30 mouse cellular contexts compared by ENCODE assay signal in the genomic region with DNA sequence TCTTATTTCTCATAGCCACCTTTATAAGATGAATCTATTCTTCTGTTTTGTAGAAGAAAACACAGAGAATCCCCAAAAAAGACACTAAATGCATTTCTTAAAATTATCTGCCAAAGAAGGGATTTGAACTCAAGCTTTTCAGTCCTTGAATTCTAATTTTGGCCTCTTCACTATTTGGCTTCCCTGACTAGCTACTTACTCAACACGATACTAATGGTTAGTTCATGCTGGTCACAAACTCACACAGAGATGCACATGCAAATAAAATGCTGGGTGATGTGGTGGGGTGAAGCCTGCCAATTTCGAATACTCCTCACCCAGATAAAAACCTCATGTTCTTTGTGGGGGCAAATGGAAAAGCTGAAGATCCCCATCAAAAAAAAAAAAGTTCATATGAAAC.
"Had no signal": no experiment of that assay in that cellular context is flagged by ENCODE, and none has a peak within 500 bp of the region (broad histone marks: within the 10 kb centered on the region; RNA-seq: fewer than 3 reads in every experiment).

No protein-coding gene starts in this region.

- H3K9me3 ChIP-seq: limb, embryonic 10.5 days; limb, embryonic 12.5 days; limb, embryonic 15.5 days; liver, embryonic 12.5 days; liver, embryonic 13.5 days; liver, embryonic 15.5 days; lung, embryonic 15.5 days; megakaryocyte, embryonic 14.5 days; midbrain, embryonic 10.5 days; midbrain, embryonic 12.5 days; midbrain, embryonic 13.5 days; midbrain, embryonic 15.5 days; neural tube, embryonic 12.5 days had no signal

- H3K27me3 ChIP-seq: limb, embryonic 12.5 days; limb, embryonic 13.5 days; limb, embryonic 15.5 days; liver, embryonic 12.5 days; liver, embryonic 13.5 days; liver, embryonic 15.5 days; lung, embryonic 15.5 days; megakaryocyte, embryonic 14.5 days; midbrain, embryonic 12.5 days; midbrain, embryonic 13.5 days; midbrain, embryonic 15.5 days; neural tube, embryonic 12.5 days had no signal

- H3K9ac ChIP-seq: limb, embryonic 12.5 days; limb, embryonic 13.5 days; limb, embryonic 15.5 days; liver, embryonic 12.5 days; liver, embryonic 13.5 days; liver, embryonic 14.5 days; liver, embryonic 15.5 days; liver, postnatal 0 days; lung, embryonic 14.5 days; lung, embryonic 15.5 days; midbrain, embryonic 12.5 days; midbrain, embryonic 13.5 days; midbrain, embryonic 15.5 days; neural tube, embryonic 12.5 days had no signal

- H3K27ac ChIP-seq: limb, embryonic 10.5 days; limb, embryonic 12.5 days; limb, embryonic 13.5 days; limb, embryonic 15.5 days; liver, embryonic 12.5 days; liver, embryonic 13.5 days; liver, embryonic 14.5 days; liver, embryonic 15.5 days; lung, embryonic 15.5 days; macrophage; midbrain, embryonic 10.5 days; midbrain, embryonic 12.5 days; midbrain, embryonic 13.5 days; midbrain, embryonic 15.5 days; neural tube, embryonic 12.5 days had no signal

- H3K4me3 ChIP-seq: limb, embryonic 10.5 days; limb, embryonic 12.5 days; limb, embryonic 13.5 days; limb, embryonic 15.5 days; liver, embryonic 12.5 days; liver, embryonic 13.5 days; liver, embryonic 15.5 days; lung, embryonic 15.5 days; megakaryocyte, embryonic 14.5 days; midbrain, embryonic 10.5 days; midbrain, embryonic 12.5 days; midbrain, embryonic 13.5 days; midbrain, embryonic 15.5 days; myocyte; neural tube, embryonic 12.5 days had no signal

- H3K4me1 ChIP-seq: limb, embryonic 10.5 days; limb, embryonic 12.5 days; limb, embryonic 13.5 days; limb, embryonic 15.5 days; liver, embryonic 12.5 days; liver, embryonic 13.5 days; liver, embryonic 15.5 days; lung, embryonic 15.5 days; megakaryocyte, embryonic 14.5 days; midbrain, embryonic 10.5 days; midbrain, embryonic 12.5 days; midbrain, embryonic 13.5 days; midbrain, embryonic 15.5 days; neural tube, embryonic 12.5 days had no signal

- DNase-seq: left cerebral cortex, postnatal 4 days; liver; liver, embryonic 13.5 days; liver, postnatal 0 days; lung, adult 18-20 months; lung, adult 2 months; lung, embryonic 14.5 days; lung, postnatal 10 days; lung, postnatal 14 days; lung, postnatal 36 days; lung, postnatal 4 days; midbrain, embryonic 14.5 days had no signal

- H3K36me3 ChIP-seq: limb, embryonic 10.5 days; limb, embryonic 12.5 days; limb, embryonic 13.5 days; limb, embryonic 15.5 days; liver, embryonic 12.5 days; liver, embryonic 13.5 days; liver, embryonic 15.5 days; lung, embryonic 15.5 days; midbrain, embryonic 10.5 days; midbrain, embryonic 12.5 days; midbrain, embryonic 13.5 days; midbrain, embryonic 15.5 days; neural tube, embryonic 12.5 days had no signal

- H3K4me2 ChIP-seq: limb, embryonic 12.5 days; limb, embryonic 13.5 days; limb, embryonic 15.5 days; liver, embryonic 11.5 days; liver, embryonic 12.5 days; liver, embryonic 13.5 days; liver, embryonic 15.5 days; lung, embryonic 14.5 days; lung, embryonic 15.5 days; midbrain, embryonic 11.5 days; midbrain, embryonic 12.5 days; midbrain, embryonic 13.5 days; midbrain, embryonic 15.5 days; neural tube, embryonic 12.5 days had no signal
